Mouse (Mus musculus): ENCODE results near the gene Sstr5.

GRCm38 (mm10) chr17:25474330-25475077 lies 22.6 kb downstream of the Sstr5 start:
- TF ChIP-seq POLR2A (IDR thresholded peaks at IDR 0.05; ENCODE audit: borderline replicate concordance, control insufficient read depth, low read depth, low read length) (peak; percentile 22; the same call in 1 of the 2 replicates), CTCF (IDR thresholded peaks at IDR 0.05; ENCODE audit: control insufficient read depth, insufficient read depth, low read length) (peak; percentile 48)
